Mouse (Mus musculus): ENCODE measurements at regions not wholly inside any gene's neighbourhood (a gene's known extent, or its start where the extent isn't known, plus 50 kb on each side); places are given as distances from the start of the nearest gene placed in this dataset.

DNA sequence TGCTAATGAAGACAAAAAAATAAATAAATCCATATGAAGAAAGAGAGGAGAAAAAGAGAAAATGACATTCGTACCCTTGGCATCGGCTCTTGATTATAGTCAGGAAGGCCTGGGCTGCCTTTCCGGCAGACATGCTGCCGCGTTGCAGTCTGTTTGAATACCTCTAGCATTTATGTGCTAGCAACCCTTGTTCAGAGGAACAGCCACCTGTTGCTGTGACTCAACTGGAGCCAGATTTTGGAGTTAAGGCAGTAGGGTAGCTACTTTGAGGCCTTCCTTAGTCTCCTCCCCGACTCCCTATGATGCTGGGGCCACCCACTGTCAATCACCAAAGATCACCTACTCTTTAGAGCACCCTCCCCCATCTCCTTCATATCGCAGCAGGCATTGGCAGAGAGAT is 148.5 kb upstream of the Cops8 start:
- DNase-seq (ENCODE audit: low read depth, low spot score), result no peak

DNA sequence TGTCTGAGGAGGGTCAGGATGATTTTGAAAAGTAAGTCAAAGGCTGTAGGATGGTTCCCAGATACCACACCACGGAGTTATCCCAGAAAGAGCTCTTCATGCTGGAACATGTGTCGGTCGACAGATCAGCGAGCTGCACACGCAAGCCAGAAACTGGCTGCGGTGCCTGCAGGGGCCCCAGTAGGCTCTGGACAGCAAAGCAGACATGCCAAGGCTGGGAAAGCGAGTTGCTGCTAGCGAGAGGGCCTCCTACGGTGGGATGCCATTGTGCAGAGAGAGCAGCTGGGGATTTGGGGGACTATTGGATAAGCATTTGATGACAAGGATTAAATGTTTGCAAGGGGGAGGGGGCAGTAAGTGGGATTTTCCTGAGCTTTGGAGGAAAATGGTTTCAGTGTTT is 145.4 kb upstream of the Cops8 start:
- DNase-seq (ENCODE audit: low read depth, low spot score), result no peak

DNA sequence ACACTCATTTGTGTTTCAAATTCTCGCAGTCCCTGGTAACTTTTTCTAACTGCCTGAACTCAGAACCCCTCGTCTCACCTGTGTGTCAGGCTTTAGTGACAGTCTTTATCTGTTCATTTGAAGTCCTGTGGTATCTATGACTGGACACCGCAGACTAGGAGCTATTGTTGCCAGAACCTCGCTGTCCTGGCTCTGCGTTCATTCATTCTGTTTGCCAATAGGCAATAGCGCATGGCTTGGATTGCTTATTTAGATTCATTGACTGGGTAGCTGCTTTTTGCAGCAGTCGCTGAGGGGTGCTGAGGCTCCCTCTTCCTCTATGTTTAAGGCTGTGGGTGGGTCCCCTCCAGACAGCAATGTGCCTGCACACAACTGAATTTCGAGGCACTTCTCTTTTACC is 144.6 kb upstream of the Cops8 start:
- no peak for DNase-seq (ENCODE audit: low read depth, low spot score)

DNA sequence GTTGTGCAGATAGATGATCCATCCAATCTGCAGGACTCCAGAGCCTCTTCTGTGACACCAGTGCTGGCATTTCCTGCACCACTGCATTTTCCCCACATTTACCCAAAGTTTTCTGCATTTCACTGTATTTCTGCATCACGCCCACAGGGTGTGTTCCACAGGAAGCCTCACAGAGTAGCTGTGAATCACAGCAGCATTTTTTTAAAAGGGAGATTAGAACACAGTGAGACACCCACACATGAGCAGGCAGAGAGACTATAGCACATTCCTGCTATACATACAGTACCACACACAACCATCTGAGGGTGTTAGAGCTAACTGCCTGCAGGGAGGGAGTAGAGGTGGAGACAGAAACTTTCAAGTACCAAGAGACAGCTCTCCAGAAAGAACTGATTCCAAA is 141.1 kb upstream of the Cops8 start:
- no peak for DNase-seq (ENCODE audit: low read depth, low spot score)

DNA sequence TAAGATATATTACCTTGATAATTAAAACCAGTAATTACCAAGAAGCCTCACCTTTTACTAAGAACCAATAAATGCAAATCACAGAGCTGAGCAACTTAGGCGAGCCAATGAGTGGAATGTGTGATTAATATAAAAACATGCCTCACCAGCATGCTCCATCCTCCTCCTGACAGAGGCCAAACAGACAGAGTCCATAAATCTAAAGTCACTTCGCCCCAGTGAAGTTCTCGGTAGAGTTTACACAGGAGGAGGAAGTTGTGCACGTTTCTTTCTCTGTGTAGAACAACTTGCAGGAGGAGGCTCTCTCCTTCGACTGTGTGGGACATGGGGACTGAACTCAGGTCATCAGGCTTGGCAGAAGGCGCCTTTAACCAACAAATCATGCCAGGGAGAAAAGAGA is 139.5 kb upstream of the Cops8 start:
- DNase-seq (ENCODE audit: low read depth, low spot score), result no peak

DNA sequence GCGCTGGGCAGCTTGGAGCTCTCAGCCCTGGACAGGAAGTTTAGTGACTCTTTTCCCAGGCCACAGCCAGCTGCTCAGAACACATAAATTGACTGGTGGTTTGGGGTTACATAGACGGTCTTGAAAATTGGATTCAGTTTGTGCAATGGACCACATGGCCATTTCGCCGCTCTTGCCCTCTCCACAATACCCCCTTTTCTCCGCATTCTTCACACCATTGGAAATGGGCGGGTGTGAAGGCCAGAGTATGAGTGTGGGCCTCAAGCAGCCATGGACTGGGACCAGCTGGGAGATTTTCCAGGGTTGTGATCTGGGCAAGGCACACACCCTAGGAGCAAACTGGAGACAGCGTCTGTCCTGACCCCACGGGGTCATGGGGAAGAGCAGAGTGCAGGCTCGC is 135.1 kb upstream of the Cops8 start:
- no peak for DNase-seq (ENCODE audit: low read depth, low spot score)

DNA sequence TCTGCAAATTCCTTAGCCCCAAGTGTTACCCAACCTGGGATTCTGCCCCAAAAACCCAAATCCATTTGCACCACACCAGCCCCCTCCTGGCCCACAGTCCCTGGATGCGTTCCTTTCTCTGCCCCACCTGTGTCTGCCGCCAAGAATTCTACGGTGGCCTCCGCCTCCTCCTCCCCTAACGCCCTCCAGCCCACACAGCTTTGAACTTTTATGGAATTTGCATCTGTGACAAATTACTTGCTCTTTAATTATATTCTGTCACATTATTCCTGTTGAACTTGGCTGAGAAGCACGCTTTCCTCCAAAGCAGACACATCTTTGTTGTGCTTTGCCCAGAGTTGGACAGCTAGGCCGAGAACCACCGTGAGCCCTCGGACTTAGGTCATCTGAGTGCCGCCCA is 131.8 kb upstream of the Cops8 start:
- DNase-seq (ENCODE audit: low read depth, low spot score), result no peak

DNA sequence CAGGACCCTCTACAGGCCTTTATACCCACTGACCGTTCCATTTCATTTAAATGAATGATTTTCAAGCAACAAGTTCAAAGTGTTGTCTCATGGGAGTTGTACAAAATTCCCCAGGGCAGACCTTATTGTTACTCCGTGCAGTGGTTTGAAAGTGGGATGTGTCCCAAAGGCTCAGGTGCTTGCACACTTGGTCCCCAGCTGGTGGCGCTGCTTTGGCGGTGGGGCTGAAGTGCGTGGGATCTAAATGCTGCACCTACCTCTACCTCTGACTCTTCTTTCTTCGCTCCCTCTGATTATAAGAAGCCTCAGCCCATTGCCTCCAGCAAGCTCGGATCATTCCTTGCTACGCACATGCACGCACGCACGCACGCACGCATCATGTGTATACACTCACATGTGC is 131.0 kb upstream of the Cops8 start:
- DNase-seq (ENCODE audit: low read depth, low spot score), result no peak

DNA sequence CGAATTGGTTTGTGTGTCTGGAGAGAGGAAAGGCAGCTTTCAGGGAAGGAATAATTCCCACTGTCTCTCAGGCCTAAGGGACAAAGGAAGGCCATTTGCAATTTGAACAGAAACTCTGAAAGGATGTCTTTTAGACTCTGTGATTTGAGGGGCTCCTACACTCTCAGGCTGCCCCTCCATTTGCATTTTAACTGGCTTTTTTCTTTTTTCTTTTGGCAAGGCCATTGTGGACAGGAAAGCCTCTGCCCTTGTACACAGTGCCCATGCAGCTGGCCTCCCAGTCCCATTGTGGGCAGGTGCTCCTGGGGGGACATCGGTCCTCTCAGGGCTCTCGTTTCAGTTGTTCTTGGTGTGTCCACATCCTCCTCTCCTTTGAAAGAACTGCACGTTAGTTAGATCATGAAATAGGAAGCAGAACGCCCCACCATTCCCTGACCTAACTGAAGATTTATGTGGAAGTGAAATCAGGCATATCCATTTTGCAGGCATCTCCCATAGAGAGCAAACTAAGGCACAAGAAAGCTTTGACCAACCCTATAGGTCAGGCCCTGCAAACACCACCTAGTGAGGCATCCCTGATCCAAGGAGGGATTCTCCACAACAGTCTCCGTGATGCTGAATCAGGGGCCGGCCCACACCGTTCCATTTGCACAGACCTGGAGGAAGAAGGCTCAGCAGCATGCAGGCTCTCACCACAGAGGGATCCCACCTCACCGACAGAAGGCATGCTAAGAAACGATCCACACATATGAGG is 127.5 kb upstream of the Cops8 start:
- DNase-seq (ENCODE audit: low read depth, low spot score), result no peak

DNA sequence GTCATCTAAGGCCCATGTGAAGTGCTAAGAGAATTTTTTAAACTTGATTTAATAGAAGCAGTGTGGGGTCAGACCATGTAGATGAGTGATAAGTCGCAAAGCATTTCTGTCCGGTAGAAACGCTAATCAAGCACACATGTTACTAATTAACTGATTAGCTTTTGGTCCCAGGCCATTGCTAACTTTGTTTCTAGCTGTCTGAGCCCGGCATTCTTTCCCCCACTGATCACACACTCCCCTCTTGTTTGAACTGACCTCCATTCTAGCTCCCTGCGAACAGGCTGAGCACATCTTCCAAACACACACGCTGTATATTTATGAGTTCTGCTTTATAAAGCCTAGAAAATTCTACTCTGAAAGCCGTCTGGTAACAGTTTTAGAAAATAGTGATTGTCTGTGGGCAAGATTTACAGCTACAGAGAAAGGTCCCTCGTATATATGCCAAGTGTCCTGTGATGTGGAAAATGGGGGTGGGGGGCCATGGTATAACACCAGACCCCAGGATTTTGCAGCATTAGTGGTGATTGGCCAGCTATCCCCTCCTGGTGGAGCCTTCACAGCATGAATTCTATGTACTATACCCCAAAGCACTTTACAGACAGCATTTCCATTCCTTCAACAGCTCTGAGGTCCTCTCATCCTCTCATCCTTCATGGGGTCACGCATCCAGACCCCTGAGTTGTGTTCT is 126.1 kb upstream of the Cops8 start:
- DNase-seq (ENCODE audit: low read depth, low spot score), result no peak

DNA sequence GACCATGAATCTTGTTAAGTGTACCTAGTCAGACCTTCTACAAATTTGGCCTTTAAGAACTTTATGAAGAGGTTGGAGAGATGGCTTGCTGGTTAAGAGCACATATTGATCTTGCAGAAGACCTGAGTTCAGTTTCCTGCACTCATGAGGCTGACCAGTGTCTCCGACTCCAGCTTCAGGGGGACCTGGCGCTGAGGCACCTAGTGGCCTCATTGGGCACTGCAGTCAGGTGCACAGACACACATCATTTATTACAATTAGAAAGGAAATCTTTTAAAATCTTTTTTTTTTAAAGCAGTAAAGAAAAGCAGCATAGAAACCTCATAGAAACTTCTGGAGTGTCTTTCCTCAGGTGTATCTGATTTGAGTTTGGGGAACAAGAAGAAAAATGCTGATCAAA is 123.9 kb upstream of the Cops8 start:
- no peak for DNase-seq (ENCODE audit: low read depth, low spot score)

DNA sequence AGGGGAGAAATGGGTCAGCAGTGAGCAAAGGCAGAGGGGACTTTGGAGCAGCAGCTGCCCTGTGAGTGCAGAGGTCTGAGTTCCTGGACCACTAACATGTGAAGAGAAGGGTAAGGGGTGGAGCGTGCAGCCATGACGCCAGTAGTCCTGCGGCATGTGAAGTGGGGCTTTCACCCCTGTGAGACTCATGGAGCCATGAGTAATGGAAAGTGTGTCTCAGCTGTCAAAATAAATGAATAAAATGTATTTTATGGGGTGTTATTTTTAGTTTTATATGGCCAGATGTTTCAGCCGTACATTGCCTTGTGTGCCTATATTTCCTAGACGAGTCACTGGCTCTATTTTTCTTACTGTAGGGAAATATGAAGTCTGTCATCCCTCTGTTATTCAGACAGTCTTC is 121.5 kb upstream of the Cops8 start:
- peak; percentile 67 for DNase-seq (ENCODE audit: low read depth, low spot score)

DNA sequence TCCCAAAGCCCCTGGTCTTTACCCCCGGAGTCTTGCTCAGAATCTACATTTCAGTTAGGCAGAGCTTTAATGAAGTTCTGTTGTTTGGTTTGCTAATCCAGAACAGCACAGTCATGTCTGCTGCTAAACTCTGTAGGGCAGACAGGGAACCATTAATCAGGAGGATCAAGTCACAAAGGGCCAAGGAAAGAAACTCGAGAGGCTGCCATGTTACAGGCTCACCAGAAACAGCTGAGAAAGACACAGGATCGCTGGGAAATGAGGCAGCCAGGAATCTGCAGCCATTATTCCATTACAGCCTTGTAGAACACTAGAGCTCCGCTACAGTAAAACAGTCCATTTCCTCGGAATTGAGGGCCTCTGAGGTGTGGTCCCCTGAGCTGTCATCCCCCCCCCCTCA is 121.1 kb upstream of the Cops8 start:
- DNase-seq (ENCODE audit: low read depth, low spot score), result peak; percentile 58

DNA sequence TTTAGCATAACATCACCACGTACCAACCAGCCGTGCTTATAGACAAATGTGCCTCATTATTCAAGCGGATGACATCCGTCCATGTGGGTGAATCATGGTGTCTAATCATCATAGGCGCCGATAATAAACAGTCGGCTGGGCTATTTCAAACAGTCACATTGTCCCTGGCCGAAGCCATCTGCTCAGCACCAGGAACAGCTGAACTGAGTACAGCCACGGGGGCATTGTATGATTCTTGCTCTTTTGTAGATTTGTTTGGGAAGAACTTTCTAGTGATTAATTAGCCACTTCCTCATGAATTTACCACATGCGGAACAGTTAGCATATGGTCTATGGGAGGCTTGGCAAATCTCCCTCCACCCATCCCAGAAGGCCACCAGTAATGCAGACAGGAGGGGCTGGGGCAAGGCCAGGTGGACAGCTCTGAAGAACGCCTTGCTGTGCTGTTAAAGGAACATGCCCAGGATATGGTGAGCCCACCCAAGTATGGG is 116.4 kb upstream of the Cops8 start:
- DNase-seq (ENCODE audit: low read depth, low spot score), result no peak

DNA sequence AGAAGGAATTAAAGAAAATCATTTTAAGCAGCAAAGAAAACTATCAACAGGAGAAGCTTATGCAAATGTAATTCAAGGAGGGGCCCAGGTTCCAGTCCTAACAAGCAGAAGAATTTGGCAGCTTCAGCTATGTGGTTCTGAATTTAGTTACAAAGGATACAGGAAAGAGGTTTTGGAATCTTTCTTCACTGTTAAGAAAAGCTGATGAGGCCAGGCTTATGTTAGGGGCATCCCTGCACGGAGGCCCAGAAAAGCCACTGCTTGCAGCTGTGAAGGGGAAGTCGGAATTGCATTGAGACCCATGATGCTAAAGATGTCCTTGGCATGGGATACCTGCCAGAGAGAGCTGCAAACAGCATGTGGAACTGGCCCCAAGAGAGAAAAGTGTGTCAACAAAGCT is 114.9 kb upstream of the Cops8 start:
- no peak for DNase-seq (ENCODE audit: low read depth, low spot score)

DNA sequence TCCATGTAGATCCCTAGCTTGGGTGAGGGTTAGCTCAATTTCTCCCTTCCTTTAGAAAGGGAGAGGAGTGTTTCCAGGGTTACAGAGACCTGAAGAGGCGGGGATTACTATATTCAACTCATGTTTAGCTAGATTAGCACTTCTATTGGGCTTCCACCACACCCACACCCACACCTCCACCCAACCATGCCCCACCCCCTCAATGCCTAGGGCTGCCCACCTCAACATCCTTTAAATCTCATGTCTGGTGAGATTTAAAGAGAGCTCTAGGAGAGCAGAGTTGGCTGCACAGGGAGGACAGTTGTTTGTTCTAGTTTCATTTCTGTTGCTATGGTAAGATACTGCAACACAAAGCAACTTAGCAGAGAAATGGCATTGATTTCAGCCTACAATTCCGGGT is 113.8 kb upstream of the Cops8 start:
- DNase-seq (ENCODE audit: low read depth, low spot score), result no peak

DNA sequence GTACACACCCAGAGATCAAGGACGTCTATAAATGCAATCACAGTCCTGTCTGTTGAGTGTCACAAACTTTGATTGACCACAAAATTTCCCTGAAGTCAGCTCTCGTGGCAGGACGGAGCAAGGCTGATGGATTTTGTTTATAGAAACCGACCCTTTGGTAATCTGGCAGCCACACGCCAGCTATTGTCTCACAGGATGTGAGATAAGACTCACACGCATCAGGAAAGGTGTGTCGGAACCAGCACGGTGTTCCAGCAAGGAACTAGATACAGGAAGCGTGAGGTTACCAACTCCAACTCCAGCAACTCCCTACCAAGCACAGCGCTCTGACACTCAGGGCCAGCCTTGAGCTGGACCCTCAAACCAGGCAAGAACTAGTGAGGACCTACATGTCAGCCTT is 112.4 kb upstream of the Cops8 start:
- DNase-seq (ENCODE audit: low read depth, low spot score), result no peak

DNA sequence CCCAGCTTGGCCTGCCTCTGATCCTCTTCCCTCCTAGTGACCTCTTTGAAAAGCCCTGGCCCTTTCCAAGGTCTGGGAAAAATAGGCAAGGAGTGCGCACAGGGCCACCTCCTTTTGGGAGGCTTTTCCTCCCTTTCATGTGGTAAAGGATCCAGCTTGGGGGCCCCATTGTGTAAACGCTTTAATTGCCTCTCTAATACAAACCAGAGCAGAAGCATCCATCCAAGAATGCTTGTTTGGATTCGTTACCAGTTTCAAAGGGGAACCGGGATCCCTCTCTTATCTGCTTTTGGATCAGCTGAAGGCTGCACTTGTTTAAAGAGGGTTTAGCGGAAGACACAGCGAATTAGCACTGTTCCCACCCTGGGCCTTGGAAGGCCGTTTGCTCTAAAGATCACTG is 109.3 kb upstream of the Cops8 start:
- DNase-seq (ENCODE audit: low read depth, low spot score), result no peak

DNA sequence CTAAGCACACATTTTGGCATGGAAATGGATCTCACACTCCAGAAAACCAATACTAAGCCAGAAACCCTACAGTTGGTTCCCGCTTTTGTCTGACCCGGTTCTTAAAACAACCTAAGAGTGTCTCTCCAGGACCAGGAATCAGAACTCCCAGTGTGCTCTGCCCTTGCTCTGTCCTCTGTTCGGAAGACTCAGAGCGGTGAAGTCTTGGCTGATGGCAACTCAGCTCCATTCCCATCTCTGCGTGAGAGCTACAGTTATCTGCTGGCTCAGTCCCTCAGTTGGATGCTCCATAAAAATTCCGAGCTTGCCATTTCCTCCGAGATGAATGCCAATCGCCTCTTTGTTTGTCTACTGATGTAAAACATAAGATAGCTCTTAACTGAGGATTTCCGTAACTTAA is 107.6 kb upstream of the Cops8 start:
- no peak for DNase-seq (ENCODE audit: low read depth, low spot score)

DNA sequence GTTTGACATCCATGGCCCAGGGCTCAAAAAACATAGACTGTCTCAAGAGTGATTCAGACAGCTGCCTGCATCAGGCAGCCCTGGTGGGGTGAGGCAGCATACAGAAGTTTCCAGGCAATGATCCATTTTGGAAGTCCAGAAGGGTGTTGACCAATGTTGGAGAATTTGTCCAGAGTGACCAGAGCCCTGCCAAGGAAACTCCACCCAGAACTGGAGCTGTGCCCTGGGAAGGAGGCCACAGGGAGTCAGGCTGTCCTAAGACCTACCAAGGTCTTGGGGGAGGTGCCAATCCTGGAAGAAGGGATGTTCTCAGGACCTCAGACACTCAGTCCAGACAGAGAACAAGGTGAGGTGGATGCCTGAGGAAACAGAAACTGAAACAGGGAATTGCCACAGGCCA is 105.2 kb upstream of the Cops8 start:
- DNase-seq (ENCODE audit: low read depth, low spot score), result no peak

DNA sequence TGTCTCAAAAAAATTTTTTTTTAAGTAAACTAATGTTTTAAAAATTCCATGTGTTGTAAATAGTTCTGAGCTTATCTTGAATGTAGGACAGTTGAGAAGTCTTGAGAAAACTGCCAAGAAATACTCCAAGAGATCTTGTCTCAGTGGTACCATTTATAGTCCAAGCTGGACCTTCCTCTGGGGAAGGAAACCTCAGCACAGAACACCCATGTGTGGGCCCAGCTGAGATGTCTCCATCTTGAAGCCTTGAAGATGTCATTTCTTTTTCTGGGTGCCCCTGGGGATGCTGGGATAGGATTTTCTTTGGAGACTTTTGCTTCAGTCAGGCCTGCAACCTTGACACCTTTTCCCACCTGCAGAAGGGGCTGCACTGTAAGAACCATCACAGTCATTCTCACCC is 101.4 kb upstream of the Cops8 start:
- no peak for DNase-seq (ENCODE audit: low read depth, low spot score)

DNA sequence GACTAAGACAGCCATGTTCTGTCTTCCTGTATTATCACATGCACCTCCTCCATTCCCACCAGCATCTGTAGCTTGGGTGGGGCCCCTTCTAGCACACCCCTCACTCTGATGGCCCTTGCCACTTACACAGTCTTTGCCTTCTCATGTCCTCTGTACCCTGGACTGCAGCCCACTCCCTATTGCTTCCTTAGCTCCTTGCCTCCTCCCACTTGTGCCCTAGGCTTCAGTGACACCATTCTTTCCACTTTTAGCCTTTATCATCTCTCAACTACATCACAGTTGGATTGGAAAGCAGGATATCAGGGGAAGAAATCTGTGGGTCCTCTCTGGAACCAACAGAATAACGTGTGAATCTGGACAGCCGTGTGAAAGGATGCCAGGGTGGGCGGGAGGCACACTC is 100.4 kb upstream of the Cops8 start:
- no peak for DNase-seq (ENCODE audit: low read depth, low spot score)

DNA sequence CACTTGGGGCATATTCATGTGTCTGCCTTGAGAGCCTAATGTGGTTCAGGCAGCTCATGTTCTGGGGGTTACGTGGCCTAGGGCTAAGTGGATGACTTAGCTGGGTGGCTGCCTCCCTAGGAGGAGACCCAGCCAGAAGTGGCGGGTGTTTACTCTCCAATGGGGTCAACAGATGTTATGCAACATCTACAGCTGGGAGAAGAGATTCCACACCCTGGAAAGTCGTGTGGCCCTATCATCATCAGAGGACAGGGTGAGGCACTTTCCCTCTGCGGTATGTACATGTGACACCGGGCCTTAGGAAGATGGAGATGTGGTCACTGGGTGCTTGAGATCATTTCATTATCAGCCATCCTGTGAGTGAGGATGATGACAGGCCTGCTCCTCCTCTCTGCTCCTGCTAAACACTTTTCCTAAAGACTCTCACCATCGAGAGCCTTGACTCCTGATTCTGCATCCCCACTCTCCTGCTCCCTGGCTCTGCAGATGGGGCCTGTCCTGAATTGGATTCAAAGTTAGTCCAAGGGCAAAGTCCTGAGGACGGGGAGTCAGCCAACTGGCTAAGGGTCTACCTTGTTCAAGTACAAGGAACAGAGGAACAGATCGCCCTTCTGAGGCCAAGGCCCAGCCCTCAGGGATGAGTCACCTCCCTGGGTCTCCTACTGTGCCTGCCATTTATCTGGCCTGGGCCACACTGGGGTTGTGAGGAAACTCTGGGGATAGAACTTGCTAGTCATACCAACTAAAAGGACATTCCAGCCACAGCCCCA is 99.8 kb upstream of the Cops8 start:
- no peak for DNase-seq (ENCODE audit: low read depth, low spot score)
